Mouse (Mus musculus) megakaryocyte, embryonic 14.5 days (primary cell): ENCODE data around the gene Scrn2. TPM values are rescaled to one million over a fixed set of nuclear protein-coding genes. Genes with fewer than 3 reads are reported as not detected.

ENCODE experiments used
- H3K27me3 ChIP-seq: replicated peaks from 2 replicates; pipeline ENCODE3; 2012; ENCODE audit warnings: inconsistent platforms
- H3K36me3 ChIP-seq: replicated peaks from 2 replicates; pipeline ENCODE3; 2012; ENCODE audit warnings: low read length, inconsistent platforms, mixed read lengths
- H3K4me1 ChIP-seq: 2 replicates; pipeline ENCODE4 v1.6.1; 2012; ENCODE audit warnings: inconsistent platforms
- H3K4me3 ChIP-seq: replicated peaks from 2 replicates; pipeline ENCODE3; 2012; ENCODE audit warnings: moderate library complexity, mild to moderate bottlenecking, inconsistent platforms
- H3K9me3 ChIP-seq: 2 replicates; pipeline ENCODE4 v1.6.1; 2012; ENCODE audit warnings: inconsistent platforms
- FLI1 ChIP-seq: IDR thresholded peaks from 2 replicates; pipeline ENCODE4 v1.6.1; 2012; ENCODE audit warnings: low read length, inconsistent platforms, mixed read lengths
- GATA1 ChIP-seq: IDR thresholded peaks from 3 replicates; pipeline ENCODE4 v1.6.1; 2012; ENCODE audit warnings: mixed read lengths, low read length, inconsistent platforms, borderline replicate concordance
- polyA plus RNA-seq: library from polyadenylated mRNA; stranded (reverse); fragments of >175 nt; gene quantifications from 2 replicates; pipeline ENCODE4 v1.2.3, GENCODE M21; 2012; ENCODE audit warnings: low replicate concordance; ENCODE audit not compliant: insufficient read depth

The Scrn2 gene
- polyA plus RNA-seq, 1 experiment: 11.2 TPM

DNA sequence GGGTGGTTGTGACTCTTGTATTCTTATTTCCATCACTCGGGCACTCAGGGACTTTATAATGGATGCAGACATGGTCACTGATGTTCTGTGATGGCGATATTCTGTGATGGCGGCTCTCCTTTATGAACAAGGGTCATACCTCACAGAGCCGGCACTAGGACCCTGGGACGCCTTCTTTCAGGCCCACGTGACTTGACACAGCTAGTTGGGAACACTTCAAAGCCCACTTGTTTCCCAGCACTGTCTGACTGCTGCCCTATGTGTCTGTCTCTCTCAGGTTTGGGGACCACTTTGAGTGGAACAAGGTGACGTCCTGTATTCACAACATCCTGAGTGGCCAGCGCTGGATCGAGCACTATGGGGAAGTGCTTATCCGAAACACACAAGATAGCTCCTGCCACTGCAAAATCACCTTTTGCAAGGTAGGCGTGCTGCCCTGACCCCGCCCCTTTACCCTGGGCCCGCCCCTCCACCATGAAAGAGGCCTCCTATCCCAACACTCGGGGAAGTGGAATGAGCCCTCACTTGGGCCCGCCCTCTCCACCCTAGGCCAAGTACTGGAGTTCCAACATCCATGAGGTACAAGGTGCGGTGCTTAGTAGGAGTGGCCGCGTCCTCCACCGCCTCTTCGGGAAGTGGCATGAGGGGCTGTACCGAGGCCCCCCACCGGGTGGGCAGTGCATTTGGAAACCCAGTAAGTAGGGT, 37.1 kb downstream of the Scrn2 start:
- peaks cover 8% of the 10 kb centered on the region for H3K4me1 ChIP-seq
- H3K36me3 ChIP-seq: peaks cover 70% of the 10 kb centered on the region
- H3K9me3 ChIP-seq: no peaks in the 10 kb centered on the region
- TF ChIP-seq FLI1 (no peak), GATA1 (no peak)
- no peaks in the 10 kb centered on the region for H3K27me3 ChIP-seq
- no peak overlapping the region for H3K4me3 ChIP-seq

GRCm38 (mm10) chr11:97069333-97069732, 39.6 kb downstream of the Scrn2 start:
- H3K4me1 ChIP-seq: no peaks in the 10 kb centered on the region
- no peak for TF ChIP-seq GATA1
- TF ChIP-seq FLI1: no peak
- H3K4me3 ChIP-seq: no peak overlapping the region
- H3K9me3 ChIP-seq: no peaks in the 10 kb centered on the region
- peaks cover 48% of the 10 kb centered on the region for H3K36me3 ChIP-seq
- H3K27me3 ChIP-seq: peaks cover 2% of the 10 kb centered on the region

DNA sequence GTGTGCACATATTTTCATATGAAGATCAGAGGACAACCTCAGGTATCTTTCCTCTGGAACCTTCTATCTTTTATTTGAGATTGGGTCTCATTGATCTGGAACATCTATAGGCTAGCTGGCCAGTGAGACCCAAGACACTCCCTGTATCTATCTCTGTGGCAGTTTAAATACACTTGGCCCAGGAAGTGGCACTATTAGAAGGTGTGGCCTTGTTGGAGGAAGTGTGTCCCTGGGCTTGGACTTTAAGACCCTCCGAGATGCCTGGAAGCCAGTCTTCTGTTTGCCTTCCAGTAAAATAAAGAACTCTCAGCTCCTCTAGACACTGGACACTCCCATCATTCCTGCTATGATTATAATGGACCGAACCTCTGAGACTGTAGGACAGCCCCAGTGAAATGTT, 40.0 kb downstream of the Scrn2 start:
- Histone ChIP-seq H3K36me3 (peaks cover 47% of the 10 kb centered on the region), H3K4me1 (no peaks in the 10 kb centered on the region), H3K4me3 (no peak overlapping the region), H3K9me3 (no peaks in the 10 kb centered on the region), H3K27me3 (peaks cover 5% of the 10 kb centered on the region)
- TF ChIP-seq FLI1 (no peak), GATA1 (no peak)

GRCm38 (mm10) chr11:97071129-97071528, 41.4 kb downstream of the Scrn2 start:
- TF ChIP-seq FLI1 (no peak), GATA1 (no peak)
- Histone ChIP-seq H3K36me3 (peaks cover 33% of the 10 kb centered on the region), H3K4me1 (no peaks in the 10 kb centered on the region), H3K4me3 (no peak overlapping the region), H3K27me3 (peaks cover 6% of the 10 kb centered on the region), H3K9me3 (no peaks in the 10 kb centered on the region)

- Histone ChIP-seq H3K4me1 (no peaks in the 10 kb centered on the region), H3K36me3 (peaks cover 19% of the 10 kb centered on the region), H3K9me3 (no peaks in the 10 kb centered on the region), H3K4me3 (no peak overlapping the region), H3K27me3 (peaks cover 6% of the 10 kb centered on the region)
- TF ChIP-seq GATA1: no peak
- TF ChIP-seq FLI1: no peak
Observed at GRCm38 (mm10) chr11:97072533-97072932, 42.8 kb downstream of the Scrn2 start.

GRCm38 (mm10) chr11:97074235-97074634, 44.5 kb downstream of the Scrn2 start:
- TF ChIP-seq FLI1: no peak
- H3K4me1 ChIP-seq: no peaks in the 10 kb centered on the region

DNA sequence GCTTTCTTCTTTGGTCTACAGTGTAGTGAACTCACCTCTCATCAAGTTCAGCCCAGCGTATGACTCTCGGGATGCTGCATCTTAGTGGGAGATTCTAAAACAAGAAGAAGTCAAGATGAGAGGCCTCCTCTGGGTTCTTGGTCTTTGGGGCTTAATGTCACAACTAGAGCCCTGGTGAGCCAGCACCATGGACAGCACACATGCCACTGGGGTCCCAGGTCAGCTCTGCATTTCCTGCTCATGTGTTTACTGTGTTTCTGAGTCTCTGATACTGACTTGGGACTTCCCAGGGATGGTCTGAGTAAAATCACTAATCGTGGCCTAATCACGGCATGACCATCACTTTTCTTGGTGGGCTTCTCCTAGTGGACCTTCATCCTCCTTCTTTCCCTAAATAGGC, 49.0 kb downstream of the Scrn2 start:
- H3K36me3 ChIP-seq: no peaks in the 10 kb centered on the region

More at GRCm38 (mm10) chr11:97074235-97074634, 44.5 kb downstream of the Scrn2 start:
- Histone ChIP-seq H3K4me3 (no peak overlapping the region), H3K9me3 (no peaks in the 10 kb centered on the region), H3K36me3 (peaks cover 2% of the 10 kb centered on the region), H3K27me3 (peaks cover 6% of the 10 kb centered on the region)

GRCm38 (mm10) chr11:97080291-97080690, 50.6 kb downstream of the Scrn2 start:
- Histone ChIP-seq H3K27me3 (peaks cover 45% of the 10 kb centered on the region), H3K4me1 (peaks cover 12% of the 10 kb centered on the region), H3K36me3 (no peaks in the 10 kb centered on the region), H3K9me3 (peaks cover 15% of the 10 kb centered on the region), H3K4me3 (no peak overlapping the region)
- TF ChIP-seq GATA1: no peak
- TF ChIP-seq FLI1: no peak

More for the DNA sequence above, 49.0 kb downstream of the Scrn2 start:
- TF ChIP-seq FLI1 (no peak), GATA1 (no peak)
- peaks cover 7% of the 10 kb centered on the region for H3K4me1 ChIP-seq
- no peak overlapping the region for H3K4me3 ChIP-seq
- H3K27me3 ChIP-seq: peaks cover 34% of the 10 kb centered on the region
- peaks cover 15% of the 10 kb centered on the region for H3K9me3 ChIP-seq

- Histone ChIP-seq H3K9me3 (peaks cover 35% of the 10 kb centered on the region), H3K36me3 (no peaks in the 10 kb centered on the region), H3K4me3 (no peak overlapping the region), H3K4me1 (peaks cover 12% of the 10 kb centered on the region), H3K27me3 (peaks cover 59% of the 10 kb centered on the region)
- TF ChIP-seq FLI1 (no peak), GATA1 (no peak)
Observed at GRCm38 (mm10) chr11:97082977-97083376, 53.2 kb downstream of the Scrn2 start.

Other genes starting within 250 kb of the Scrn2 start
- 12.8 and 33.7 TPM in 2 replicates for gene Cbx1, start 240.8 kb upstream of the Scrn2 start, polyA plus RNA-seq
- gene Nfe2l1, start 200.0 kb upstream of the Scrn2 start, polyA plus RNA-seq: 28.9 and 34.9 TPM in 2 replicates
- gene Copz2, start 180.1 kb upstream of the Scrn2 start, polyA plus RNA-seq: 3.4 TPM in 1 of 2 replicates, not detected in the other
- gene Cdk5rap3, start 113.4 kb upstream of the Scrn2 start, polyA plus RNA-seq: 15.3 and 41.6 TPM in 2 replicates
- gene Prr15l, start 101.8 kb upstream of the Scrn2 start, polyA plus RNA-seq: not detected in 2 replicates
- 2.0 and 16.6 TPM in 2 replicates for gene Pnpo, start 86.0 kb upstream of the Scrn2 start, polyA plus RNA-seq
- gene Sp2, start 47.0 kb upstream of the Scrn2 start, polyA plus RNA-seq: 34.2 and 36.6 TPM in 2 replicates
- 0.77 and 1.4 TPM in 2 replicates for gene Sp6, start 16.5 kb upstream of the Scrn2 start, polyA plus RNA-seq
- not detected in 2 replicates for gene Lrrc46, start 11.5 kb downstream of the Scrn2 start, polyA plus RNA-seq
- gene Mrpl10, start 11.6 kb downstream of the Scrn2 start, polyA plus RNA-seq: 22.3 and 22.7 TPM in 2 replicates
- 9.7 and 13.2 TPM in 2 replicates for gene Osbpl7, start 20.7 kb downstream of the Scrn2 start, polyA plus RNA-seq
- 0.09 and 1.6 TPM in 2 replicates for gene Tbx21, start 85.4 kb downstream of the Scrn2 start, polyA plus RNA-seq
- 99.9 and 349 TPM in 2 replicates for gene Tbkbp1, start 121.6 kb downstream of the Scrn2 start, polyA plus RNA-seq
- 10.2 TPM in 2 replicates for gene Kpnb1, start 157.9 kb downstream of the Scrn2 start, polyA plus RNA-seq